Mouse (Mus musculus): ENCODE measurements at regions not wholly inside any gene's neighbourhood (a gene's known extent, or its start where the extent isn't known, plus 50 kb on each side); places are given as distances from the start of the nearest gene placed in this dataset.

DNA sequence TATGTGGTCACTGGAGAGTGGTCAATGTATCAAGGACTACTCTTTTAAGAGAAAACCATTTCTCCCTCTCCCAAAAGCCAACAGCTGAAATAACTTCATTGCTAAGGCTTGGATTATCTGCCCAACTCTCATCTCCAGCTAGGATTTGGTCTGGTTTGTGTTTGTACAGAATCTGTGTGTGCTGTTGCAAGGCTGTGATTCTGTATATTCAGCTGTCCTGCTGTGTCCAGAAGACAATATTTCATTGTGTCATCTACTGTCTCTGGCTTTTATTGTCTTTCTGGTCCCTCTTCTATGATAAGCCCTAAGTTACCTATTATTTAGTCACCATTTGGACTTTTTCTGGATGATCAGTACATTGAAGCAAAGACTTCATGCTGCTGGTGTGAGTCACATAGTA, 110.9 kb downstream of the Cenpc1 start:
- DNase-seq = no peak

DNA sequence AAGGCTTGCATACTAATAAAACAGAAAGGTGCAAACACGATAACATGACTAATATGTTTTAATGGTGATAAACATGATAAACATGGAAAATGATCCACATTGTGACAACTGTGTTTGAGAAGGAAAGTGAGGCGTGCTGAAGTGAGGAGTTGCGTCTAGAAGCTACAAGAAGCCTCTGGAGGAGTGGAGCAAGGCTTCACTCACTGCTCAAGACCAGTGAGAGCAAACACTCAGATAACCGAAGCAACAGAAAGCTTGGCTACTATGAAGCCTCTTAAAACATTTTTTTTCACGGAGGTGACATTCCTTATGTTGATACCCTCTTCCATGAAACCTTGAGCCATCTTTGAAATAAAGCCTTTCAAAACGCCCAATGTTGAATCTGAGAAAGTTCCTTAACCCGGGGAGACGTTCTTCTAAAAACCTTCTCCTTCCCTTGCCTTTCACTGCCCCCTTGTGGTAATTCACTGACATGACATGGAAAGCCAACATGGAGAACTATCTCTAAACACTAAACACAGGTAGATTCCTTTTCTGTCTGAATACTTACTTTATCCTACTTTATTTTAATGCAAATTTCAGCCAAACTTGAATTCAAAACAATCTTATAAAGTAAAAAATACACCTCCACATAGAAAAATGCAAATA, 128.6 kb downstream of the Cenpc1 start:
- DNase-seq = peak; percentile 57

DNA sequence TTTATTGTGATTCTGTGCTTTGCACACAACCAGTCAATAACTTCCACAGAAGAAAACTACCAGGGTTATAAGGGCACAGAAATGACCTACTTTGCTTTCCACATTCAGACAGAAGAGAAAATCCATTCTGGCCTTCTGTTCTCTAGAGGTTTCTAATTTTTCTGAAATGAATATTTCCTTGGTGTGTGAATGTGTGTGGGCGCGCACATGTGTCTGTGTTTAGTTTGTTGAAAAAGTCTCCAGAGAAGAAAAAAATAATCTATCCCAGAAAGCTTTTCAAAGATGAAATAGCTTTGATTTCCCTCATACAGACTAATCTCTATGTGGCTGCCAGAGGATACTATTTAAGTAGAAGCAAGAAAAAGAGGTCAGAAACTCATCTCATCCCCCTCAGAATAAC, 147.1 kb downstream of the Cenpc1 start:
- no peak for DNase-seq

DNA sequence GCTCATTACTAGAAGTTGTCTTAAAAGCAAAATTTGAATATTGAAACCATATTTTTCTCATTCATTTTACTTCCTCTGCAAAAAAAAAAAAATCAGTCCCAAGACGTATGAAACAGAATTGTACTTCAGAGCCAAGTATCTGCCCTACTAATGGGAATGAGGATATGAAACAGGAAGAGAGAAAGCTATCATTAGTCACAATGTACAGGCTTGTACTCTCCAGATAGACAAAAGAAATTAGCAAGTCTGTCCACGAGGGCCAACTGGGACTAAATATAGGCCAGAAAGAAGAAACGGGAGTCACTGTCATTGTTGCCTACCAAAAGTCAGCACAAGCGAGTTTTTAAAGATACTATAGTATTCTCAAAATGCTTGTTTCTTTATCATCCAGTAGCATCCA, 150.4 kb downstream of the Cenpc1 start:
- DNase-seq = no peak

DNA sequence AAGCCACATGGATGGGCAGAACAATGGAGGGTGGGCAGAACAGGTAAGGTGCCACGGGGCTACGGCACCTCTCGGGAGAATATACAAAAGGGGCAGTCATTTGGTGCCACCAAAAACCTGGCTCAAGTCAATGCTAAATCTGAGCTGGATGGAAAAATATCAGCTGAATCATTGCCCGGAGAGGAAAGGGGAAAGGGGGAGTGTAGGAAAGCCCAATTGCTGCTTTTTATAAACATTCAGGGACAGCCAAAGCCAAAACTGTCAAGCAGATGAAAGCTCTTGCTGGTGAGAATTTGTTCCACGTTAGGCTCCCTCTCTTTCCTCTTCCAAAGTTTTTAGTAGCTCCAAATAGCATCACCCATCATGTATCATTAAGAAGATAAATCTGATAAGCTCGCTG, 168.9 kb downstream of the Cenpc1 start:
- no peak for DNase-seq

DNA sequence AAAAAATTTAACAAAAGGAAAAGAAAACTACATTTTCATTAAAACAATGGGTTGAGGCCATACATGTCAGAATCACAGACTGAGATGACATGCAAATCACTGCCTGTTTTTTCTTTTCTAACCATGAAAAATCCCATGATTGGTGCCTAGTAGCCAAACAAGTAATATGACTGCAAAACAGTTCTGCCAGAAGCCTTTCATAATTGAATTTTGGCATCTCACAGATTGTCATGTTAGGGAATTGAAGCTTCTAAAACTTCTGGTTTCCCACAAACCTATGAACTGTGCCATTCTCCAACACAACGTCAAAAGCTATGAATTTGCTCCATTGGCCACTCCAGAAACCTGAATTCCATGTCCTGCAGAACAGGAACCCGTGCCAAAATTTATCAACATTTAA, 169.6 kb downstream of the Cenpc1 start:
- DNase-seq = no peak

DNA sequence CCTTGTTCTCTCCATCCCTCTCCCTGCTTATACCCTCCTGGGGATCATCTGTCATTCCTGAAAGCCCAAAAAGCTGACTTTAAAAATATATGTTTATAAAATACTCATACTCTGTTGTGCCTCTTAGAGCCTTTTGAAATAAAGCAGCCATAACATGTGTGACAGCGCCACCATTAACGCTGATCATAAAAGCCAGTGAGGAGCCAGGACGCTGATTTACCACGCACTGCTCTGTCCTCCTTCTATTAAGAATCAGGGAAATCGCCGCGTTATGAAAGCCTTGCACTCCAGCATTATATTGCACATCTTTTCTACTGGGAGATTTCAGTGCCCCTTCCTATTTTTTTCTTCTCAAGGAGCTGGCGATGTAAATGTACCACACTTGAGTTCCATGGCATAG, 195.1 kb downstream of the Cenpc1 start:
- DNase-seq = no peak

DNA sequence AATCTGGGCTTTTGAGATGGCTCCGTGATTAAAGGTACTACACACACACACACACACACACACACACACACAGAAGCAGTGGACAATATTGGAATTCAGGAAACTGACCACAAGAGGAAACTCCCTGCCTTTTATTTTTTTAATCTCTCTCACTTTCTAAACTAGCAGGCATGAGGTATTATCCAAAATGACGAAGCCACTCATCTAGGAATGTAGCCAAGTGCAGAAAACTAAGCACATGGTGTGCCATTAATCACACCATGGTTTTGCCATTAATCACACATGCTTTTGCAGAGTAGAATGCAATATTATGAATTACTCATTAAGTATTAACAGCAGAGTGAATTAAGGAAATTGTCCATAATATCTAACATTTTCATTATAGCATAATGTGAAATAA, 232.8 kb downstream of the Cenpc1 start:
- DNase-seq = no peak

DNA sequence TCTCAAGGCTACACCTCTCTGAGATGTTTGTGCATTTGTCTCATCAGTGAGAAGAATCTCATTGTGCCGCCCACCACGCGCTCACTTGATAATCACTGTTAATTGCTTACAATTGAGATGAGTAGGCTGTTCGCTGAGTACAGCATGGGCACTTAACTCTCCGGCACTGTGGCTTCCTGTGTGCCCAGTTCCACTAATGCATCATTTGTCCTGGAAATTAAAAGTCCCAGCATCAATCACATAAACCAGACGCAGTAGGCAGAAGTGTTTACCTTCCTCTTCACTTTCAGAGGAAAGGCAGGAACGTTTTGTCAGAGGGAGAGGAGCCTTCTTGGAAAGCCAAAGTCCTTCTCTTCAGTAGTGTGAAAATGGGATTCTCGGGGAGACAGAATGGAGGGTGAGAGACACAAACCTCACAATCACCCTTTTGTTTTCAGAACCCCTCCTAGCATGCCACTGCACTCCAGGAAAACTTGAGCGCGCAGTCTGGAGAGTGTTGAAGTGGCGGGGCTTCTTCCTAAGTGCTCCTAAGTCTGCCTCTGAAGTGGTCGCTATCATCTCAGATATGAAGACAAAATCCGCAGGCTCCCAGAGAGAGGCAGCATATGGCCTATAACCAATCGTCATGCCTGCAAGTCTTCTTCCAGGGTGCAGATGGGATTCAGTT, 269.7 kb downstream of the Cenpc1 start:
- DNase-seq = no peak

DNA sequence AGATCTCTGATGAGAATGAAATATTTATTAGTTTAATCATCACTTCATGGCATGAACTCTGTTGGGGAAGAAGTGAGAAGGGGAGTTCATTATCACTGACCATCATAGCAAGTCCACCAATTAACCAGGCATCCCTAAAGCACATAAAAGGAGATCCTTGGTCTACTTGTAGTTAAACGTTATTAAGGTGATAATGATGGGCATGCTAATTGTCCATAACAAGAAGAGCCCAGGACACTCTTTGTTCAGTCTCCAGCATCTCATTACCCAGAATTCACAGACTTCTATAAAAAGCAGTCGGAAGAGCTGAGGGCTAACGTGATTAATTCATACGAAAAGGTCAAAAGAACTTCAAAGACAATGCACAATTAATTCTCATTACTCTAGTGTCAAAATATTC, 272.2 kb downstream of the Cenpc1 start:
- DNase-seq = no peak

DNA sequence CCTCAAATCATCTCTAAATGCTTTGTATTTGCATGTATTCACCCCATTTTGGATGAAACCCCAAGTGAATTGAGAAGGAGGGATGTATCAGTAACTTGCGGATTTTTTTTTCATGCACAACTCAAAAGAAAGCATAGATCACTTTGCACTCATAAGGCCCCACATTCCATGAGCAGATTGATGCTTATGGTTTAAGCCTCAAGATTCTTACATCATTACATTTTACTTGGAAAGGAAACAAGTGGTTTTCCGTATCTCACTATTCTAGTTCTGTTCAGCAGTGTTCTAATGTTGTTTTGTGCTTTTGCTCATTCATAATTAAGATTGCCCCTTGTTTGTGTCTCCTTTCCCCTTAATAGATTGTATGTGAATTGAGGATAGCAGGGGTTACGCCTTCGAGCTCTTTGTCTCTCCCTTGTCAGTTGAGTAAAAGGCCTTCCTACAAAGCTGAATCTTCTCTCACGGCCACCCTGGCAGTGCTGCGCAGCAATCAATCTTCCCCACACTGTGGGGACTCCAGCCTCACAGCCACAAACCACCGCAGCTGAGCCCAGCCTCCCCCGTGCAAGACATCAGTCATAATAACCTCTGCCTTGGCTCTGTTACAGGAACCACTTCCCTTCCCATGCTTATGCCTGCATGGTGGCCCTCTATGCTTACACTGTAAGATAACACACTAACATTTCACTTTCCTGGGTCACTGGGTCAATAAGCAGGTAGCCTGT, 284.5 kb downstream of the Cenpc1 start:
- no peak for DNase-seq

DNA sequence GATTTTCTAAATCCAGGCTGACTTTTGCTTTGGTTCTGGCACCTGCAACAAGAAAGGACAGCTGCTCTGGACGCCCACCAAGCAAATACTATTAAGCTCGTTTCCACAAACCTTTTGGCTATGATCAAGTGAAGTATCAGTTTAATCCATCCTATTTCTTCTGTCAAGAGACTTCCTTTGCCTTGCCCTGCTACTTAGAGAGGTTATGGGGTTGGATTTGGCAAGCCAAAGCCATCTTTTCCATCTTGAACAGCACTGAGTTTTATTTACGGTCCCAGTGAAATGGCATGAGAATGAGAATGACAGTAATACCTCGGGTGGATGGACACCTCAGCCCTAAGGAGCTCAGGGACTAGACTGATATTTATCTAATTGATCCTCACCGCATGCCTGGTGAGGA, 285.4 kb downstream of the Cenpc1 start:
- no peak for DNase-seq

DNA sequence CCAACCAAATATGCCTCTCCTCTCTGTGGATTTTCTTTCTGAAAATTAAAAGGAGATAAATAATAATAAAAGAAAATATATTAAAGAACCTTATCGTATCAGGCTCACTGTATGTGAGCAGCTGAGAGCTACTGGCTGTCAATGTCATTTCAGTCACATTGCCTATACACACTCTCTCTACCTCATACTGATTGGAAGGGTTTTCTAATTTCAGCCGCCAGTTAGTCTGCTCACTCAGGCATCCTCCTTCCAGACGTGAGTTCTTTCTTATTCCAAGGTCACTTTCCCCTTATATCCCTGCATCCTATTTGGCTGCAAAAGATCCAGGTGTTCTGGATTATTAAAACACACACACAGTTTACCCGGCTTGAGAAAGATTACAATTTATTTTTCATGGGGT, 286.2 kb downstream of the Cenpc1 start:
- no peak for DNase-seq

DNA sequence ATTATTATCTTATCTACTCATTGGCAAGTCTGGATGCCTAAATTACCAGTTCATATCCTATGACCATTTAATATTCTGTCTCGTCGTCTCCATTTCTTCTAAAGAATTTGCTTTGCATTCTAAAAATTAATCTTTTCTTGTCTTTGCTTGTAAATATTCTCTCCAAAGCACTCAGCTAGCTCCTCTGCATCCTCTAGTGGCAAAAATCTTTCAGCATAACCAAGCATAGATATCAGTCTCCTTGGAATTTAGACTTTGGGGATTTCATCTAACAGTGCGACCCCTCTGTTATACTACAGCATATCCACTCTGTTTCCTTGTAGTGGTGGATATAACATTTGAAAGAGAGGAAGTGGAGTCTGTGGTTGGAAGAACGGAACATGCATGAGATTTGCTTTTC, 292.7 kb downstream of the Cenpc1 start:
- DNase-seq = no peak

DNA sequence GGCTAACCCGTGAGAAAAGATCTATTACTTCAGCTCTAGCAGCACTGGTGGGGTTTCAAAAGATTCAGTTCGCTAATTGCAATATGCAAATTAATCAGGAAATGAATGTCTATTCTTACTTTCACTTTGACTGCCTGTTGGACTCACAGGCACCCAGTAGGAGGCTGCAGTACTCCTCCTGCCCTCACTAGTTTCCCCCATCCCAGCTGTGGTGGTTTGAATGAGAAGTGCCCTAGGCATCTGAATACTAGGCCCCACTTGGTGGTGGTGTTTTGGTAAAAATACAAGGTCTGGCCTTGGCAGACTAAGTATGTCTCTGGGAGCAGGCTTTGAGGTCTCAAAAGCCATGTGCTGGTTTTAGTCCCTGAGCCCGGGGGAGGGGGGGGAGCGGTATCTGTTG, 293.3 kb downstream of the Cenpc1 start:
- no peak for DNase-seq

DNA sequence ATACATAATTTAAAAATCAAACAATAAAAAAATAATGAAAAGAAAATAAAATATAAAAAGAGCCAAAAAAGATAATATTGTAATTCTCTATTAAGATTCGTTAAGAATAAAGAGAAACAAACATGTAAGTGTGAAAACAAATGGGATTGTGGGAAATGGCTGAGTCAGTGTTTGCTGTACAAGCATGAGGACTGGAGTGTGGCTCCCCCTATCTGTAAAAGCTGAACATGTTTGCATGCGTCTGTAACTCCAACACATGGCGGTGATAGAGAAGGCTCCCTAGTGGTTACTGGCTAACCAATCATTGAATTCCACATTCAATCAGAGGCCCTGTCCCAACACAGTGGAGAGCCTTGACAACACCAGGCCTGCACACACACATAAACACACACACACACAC, 298.2 kb downstream of the Cenpc1 start:
- DNase-seq = no peak

DNA sequence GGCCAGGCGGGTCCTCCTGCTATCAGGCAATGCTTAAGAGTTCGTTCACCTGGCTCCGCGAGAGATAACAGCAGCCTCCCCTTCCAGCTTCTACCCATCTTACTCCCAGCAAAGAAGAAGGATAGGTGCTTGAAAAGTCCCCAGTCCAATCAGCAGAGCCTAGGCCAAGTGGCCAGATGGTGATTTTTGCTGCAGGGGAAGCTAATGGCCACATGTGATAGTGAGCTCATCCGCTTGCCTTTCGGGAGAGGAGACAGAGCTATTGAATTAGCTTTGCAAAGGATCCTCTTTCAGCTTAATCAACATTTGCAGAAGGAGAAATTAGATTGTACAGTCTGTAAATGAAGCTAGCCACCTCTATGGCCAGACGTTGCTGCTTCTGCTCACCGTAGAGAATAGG, 308.7 kb downstream of the Cenpc1 start:
- DNase-seq = no peak

DNA sequence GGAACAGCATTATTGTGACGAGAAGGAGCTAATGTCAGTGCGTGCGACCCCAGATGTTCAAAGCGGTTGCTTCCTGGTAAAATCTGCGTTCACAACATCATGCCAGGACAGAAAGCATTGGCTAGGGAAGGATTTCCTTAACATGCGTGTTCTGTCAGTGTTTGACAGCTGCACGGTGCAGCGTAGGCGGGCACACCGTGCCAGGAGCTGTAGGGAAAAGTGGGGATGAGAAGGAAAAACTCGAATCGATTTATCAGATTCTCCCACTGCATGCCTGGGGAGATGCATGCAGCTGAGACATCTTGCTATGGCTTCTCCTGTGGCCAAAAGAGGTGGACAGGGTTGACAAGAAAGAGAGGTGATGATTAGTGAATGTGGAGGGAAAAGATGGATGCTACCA, 311.2 kb downstream of the Cenpc1 start:
- no peak for DNase-seq

DNA sequence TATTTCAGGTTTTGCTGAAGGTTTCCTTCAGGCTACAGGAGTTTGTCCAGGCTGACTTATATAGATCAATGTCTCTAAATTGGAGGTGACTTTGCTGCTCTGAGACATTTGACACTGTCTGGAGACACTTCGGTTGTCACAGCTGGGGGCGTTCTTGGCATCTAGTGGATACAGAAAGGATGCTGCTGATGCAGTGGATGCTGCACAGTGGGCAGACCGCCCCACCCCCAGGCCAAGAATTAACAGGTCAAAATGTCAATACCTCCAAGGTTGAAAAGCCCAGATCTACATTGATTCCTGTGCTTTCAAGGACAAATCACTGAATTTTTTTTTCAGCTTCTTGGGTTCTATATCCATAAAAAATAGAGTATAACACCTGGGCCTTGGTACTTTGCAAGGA, 312.3 kb downstream of the Cenpc1 start:
- DNase-seq = no peak

DNA sequence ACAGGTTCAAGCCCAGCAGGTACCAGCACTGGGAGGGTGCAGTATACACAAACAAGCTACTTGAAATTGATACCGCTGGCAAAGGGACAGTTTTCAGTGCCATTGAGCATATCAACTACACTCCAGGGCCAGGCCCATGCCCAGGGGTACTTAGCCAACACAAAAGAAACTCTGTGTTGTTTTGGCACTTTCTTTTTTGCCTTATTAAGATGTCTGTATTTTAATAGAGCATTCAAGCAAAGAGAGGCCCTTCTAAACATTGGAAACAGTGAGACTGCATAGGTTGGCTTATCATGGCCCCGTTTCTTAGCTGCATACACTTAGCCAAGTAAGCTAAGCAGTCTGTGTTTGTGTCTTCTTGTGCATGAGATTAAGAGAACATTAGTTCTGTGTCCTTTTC, 313.7 kb downstream of the Cenpc1 start:
- no peak for DNase-seq

DNA sequence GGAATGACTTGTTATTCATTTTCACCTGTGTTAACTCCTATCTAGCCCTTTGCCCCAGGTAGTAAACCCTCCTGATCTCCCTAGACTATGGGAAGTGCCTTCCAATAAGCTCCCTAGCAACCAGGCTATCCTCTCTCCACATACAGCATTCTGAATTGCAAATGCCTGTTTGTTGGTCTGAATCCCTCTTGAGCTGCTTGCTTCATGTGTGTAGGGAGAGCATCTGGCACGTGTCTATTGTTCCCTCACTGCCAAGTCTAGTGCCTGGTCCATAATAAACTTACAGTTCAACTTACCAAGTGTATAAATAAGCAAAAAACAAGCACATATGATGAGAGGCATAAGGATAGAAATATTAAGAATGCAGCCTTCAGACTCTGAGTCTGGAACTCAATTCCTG, 314.5 kb downstream of the Cenpc1 start:
- DNase-seq = no peak

DNA sequence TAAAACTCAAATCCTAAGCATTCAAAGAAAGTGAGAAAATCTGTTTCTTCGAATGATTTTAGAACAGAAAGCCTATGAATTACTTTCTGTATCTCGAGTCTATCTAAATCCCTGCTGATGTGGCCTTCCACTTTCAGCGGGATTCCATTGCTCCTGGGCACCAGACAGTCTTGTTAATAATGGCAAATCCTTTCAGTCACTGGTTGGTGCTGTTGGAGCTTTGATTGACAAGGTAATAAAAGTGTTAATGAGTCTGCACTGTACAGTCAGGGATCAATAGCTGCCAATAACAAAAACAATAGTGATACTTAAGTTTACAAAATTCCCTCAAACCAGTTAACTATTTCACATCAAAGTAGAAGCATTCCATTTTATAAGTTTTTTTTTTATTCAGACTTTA, 335.8 kb downstream of the Cenpc1 start:
- no peak for DNase-seq

DNA sequence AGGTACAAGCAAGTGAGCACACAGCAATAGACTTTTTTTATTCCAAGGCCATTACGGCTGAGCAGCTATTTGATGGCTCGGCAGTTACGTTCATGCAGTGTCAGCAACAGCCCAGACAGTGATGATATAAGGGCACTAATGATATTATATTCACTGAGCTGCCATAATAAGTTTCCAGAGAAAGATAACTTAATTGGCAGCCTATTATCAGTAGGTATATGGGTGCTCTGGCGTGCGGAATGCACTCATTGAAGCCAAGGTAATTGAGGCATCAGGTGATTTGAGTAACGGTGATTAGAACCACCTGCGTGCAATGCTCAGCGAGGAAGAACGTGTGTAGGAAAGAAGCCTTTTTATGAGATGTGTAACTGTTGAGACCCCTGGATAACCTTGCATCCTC, 358.0 kb downstream of the Cenpc1 start:
- no peak for DNase-seq

DNA sequence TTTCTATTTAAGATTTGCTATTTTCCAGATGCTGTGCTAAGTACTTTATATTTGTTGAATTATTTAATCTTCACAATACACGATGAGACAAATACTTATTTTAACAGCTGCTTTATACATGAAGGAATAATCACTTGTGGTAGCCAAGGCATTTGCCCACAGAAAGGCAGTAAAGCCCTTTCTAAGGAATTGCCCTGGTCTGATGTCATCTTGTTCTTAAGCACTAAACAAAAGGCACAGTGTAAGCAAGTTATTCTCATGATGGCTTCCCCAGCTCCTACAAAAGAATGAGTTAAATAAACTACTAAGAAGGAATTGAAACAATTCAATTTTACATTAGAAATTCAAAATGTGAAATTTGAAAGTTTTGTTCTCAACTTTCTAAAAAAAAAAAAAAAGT, 358.8 kb downstream of the Cenpc1 start:
- no peak for DNase-seq

DNA sequence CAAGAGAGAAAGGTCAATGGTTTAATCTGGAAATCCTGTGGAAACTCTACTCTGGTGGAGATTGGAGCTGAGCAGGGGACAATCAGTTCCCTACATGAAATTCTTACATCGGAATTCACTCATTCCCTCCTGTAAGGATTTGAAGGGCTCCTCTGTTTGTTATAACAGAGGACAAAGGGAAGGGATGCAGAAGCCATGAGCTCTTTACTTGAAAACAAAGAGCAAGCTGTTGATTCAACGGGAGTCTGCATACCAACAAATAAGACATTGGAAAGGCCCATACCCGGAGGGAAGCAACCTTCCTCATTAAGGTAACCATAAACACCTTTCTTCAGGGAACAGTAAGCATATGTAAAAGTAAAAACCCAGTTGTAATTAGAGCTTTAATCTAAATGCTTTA, 359.3 kb downstream of the Cenpc1 start:
- no peak for DNase-seq

All from right cerebral cortex, postnatal 14 days (tissue).